Mouse (Mus musculus) brain, embryonic 18.5 days (tissue): Measurements from ENCODE around the gene Btn2a2.
A peak's percentile ranks its signal among the peaks of the same experiment; 100 is the strongest.
"Not testable (repeated sequence)": the region's sequence is repeated elsewhere in the genome, so short reads cannot be mapped to it uniquely, and the experiment has no call there.

Experiments used
- DNase-seq: peaks from one replicate; pipeline ENCODE4 v3.0.0-alpha.2; 2012; ENCODE audit warnings: low read depth, low spot score

The Btn2a2 gene

GRCm38 (mm10) chr13:23488400-23489322 lies at the start of gene Btn2a2:
Gene Btn2a2, minus strand, starts transcription at chr13:23488857.
- peak; percentile 75 for DNase-seq

GRCm38 (mm10) chr13:23538249-23538648 lies 49.6 kb upstream of the Btn2a2 start:
- DNase-seq: no peak

GRCm38 (mm10) chr13:23537006-23537710 lies 48.5 kb upstream of the Btn2a2 start:
- DNase-seq: no peak

- DNase-seq: no peak
These were observed 47.6 kb upstream of the Btn2a2 start for GRCm38 (mm10) chr13:23536076-23536822.

GRCm38 (mm10) chr13:23535137-23536075 lies 46.7 kb upstream of the Btn2a2 start, which contains the start of gene Hist1h3g:
Gene Hist1h3g, plus strand, starts transcription at chr13:23535422.
- DNase-seq: peak; percentile 93

- no peak for DNase-seq
These were observed 45.9 kb upstream of the Btn2a2 start for GRCm38 (mm10) chr13:23534368-23535131.

GRCm38 (mm10) chr13:23533560-23534367 lies 45.1 kb upstream of the Btn2a2 start, which contains the start of gene Hist1h2af:
Gene Hist1h2af, plus strand, starts transcription at chr13:23533906.
- DNase-seq: not testable (repeated sequence)

GRCm38 (mm10) chr13:23532262-23533075 lies 43.8 kb upstream of the Btn2a2 start:
- DNase-seq: no peak

GRCm38 (mm10) chr13:23530901-23531875 lies 42.5 kb upstream of the Btn2a2 start, which contains the start of gene Hist1h4h:
Gene Hist1h4h, plus strand, starts transcription at chr13:23531050.
- DNase-seq: peak; percentile 95

GRCm38 (mm10) chr13:23530181-23530900 lies 41.7 kb upstream of the Btn2a2 start:
- no peak for DNase-seq

GRCm38 (mm10) chr13:23529480-23530165 lies 41.0 kb upstream of the Btn2a2 start:
- DNase-seq: no peak

- no peak for DNase-seq
These were observed 40.3 kb upstream of the Btn2a2 start for GRCm38 (mm10) chr13:23529005-23529404.

- DNase-seq: no peak
These were observed 37.7 kb upstream of the Btn2a2 start for GRCm38 (mm10) chr13:23526312-23526711.

- DNase-seq: no peak
These were observed 37.2 kb upstream of the Btn2a2 start for GRCm38 (mm10) chr13:23525901-23526300.

- DNase-seq: no peak
These were observed 36.0 kb upstream of the Btn2a2 start for GRCm38 (mm10) chr13:23524654-23525053.

- DNase-seq: no peak
These were observed 35.3 kb upstream of the Btn2a2 start for GRCm38 (mm10) chr13:23523976-23524375.
